Mouse (Mus musculus): ENCODE measurements around the gene Lxn. TPM values are rescaled to one million over a fixed set of nuclear protein-coding genes. Genes with fewer than 3 reads are reported as not detected.

The Lxn gene
- polyA plus RNA-seq, 1 experiment from 2014 or later: 63.4 TPM

GRCm38 (mm10) chr3:67471408-67472127 lies 7.8 kb upstream of the Lxn start:
- H3K27me3 ChIP-seq (ENCODE audit: control insufficient read depth, insufficient read depth, low read length): no peaks in the 10 kb centered on the region
- no peak overlapping the region for H3K4me2 ChIP-seq
- H3K4me3 ChIP-seq (ENCODE audit: low read depth, low read length): no peak overlapping the region
- no peak overlapping the region for H3K9ac ChIP-seq (ENCODE audit: low read depth, low read length)
- H3K4me1 ChIP-seq (ENCODE audit: control insufficient read depth, insufficient read depth, low read length): no peaks in the 10 kb centered on the region
- 63% methylated on average over 4 of the region's 4 CpGs for WGBS (ENCODE audit: insufficient replicate concordance)
- no peak overlapping the region for H3K27ac ChIP-seq (ENCODE audit: low read depth, low read length)
- H3K36me3 ChIP-seq (ENCODE audit: control insufficient read depth, insufficient read depth, low read length): peaks cover 4% of the 10 kb centered on the region; the same call in 1 of the 2 replicates
- no peak for ATAC-seq (replicated peaks; ENCODE audit: insufficient number of reproducible peaks, low FRiP score, low TSS enrichment)
- H3K9me3 ChIP-seq (replicated peaks; ENCODE audit: control insufficient read depth, low read length): no peaks in the 10 kb centered on the region

- Histone ChIP-seq H3K27me3 (ENCODE audit: control insufficient read depth, insufficient read depth, low read length) (no peaks in the 10 kb centered on the region), H3K4me3 (ENCODE audit: low read depth, low read length) (no peak overlapping the region), H3K27ac (ENCODE audit: low read depth, low read length) (no peak overlapping the region), H3K4me1 (ENCODE audit: control insufficient read depth, insufficient read depth, low read length) (0 out of 2 replicates have a peak, but pooled peaks cover 2% of the 10 kb centered on the region), H3K36me3 (ENCODE audit: control insufficient read depth, insufficient read depth, low read length) (no peaks in the 10 kb centered on the region), H3K9me3 (replicated peaks; ENCODE audit: control insufficient read depth, low read length) (no peaks in the 10 kb centered on the region), H3K9ac (ENCODE audit: low read depth, low read length) (no peak overlapping the region), H3K4me2 (no peak overlapping the region)
- no peak for ATAC-seq (replicated peaks; ENCODE audit: insufficient number of reproducible peaks, low FRiP score, low TSS enrichment)
- WGBS (ENCODE audit: insufficient replicate concordance): 86% methylated on average over 2 of the region's 2 CpGs
These were observed 3.6 kb upstream of the Lxn start for GRCm38 (mm10) chr3:67467281-67467680.

- 94% methylated on average over 5 of the region's 5 CpGs for WGBS (ENCODE audit: insufficient replicate concordance)
- H3K9ac ChIP-seq (ENCODE audit: low read depth, low read length): no peak overlapping the region
- H3K4me1 ChIP-seq (ENCODE audit: control insufficient read depth, insufficient read depth, low read length): peaks cover 6% of the 10 kb centered on the region; the same call in 1 of the 2 replicates
These were observed 2.9 kb upstream of the Lxn start for GRCm38 (mm10) chr3:67466576-67466975.

GRCm38 (mm10) chr3:67463001-67463400 lies 725 bp downstream of the Lxn start:
- peaks cover 6% of the 10 kb centered on the region; the same call in 1 of the 2 replicates for H3K4me1 ChIP-seq (ENCODE audit: control insufficient read depth, insufficient read depth, low read length)
- peak overlapping the region; percentile 74 for H3K4me2 ChIP-seq
- no peaks in the 10 kb centered on the region for H3K27me3 ChIP-seq (ENCODE audit: control insufficient read depth, insufficient read depth, low read length)
- no peaks in the 10 kb centered on the region for H3K9me3 ChIP-seq (replicated peaks; ENCODE audit: control insufficient read depth, low read length)
- H3K27ac ChIP-seq (ENCODE audit: low read depth, low read length): peak overlapping the region; percentile 30
- 3% methylated on average over 12 of the region's 12 CpGs for WGBS (ENCODE audit: insufficient replicate concordance)
- peak overlapping the region; percentile 62 for H3K4me3 ChIP-seq (ENCODE audit: low read depth, low read length)
- peaks cover 7% of the 10 kb centered on the region for H3K36me3 ChIP-seq (ENCODE audit: control insufficient read depth, insufficient read depth, low read length)
- ATAC-seq (replicated peaks; ENCODE audit: insufficient number of reproducible peaks, low FRiP score, low TSS enrichment): no peak
- peak overlapping the region; percentile 65 for H3K9ac ChIP-seq (ENCODE audit: low read depth, low read length)

More at GRCm38 (mm10) chr3:67466576-67466975, 2.9 kb upstream of the Lxn start:
- no peaks in the 10 kb centered on the region for H3K9me3 ChIP-seq (replicated peaks; ENCODE audit: control insufficient read depth, low read length)
- no peak overlapping the region for H3K4me2 ChIP-seq
- no peak overlapping the region for H3K4me3 ChIP-seq (ENCODE audit: low read depth, low read length)
- no peak for ATAC-seq (replicated peaks; ENCODE audit: insufficient number of reproducible peaks, low FRiP score, low TSS enrichment)
- no peak overlapping the region for H3K27ac ChIP-seq (ENCODE audit: low read depth, low read length)
- no peaks in the 10 kb centered on the region for H3K36me3 ChIP-seq (ENCODE audit: control insufficient read depth, insufficient read depth, low read length)
- H3K27me3 ChIP-seq (ENCODE audit: control insufficient read depth, insufficient read depth, low read length): no peaks in the 10 kb centered on the region

- peaks cover 6% of the 10 kb centered on the region; the same call in 1 of the 2 replicates for H3K4me1 ChIP-seq (ENCODE audit: control insufficient read depth, insufficient read depth, low read length)
- H3K27me3 ChIP-seq (ENCODE audit: control insufficient read depth, insufficient read depth, low read length): no peaks in the 10 kb centered on the region
- no peak overlapping the region for H3K27ac ChIP-seq (ENCODE audit: low read depth, low read length)
- H3K9ac ChIP-seq (ENCODE audit: low read depth, low read length): no peak overlapping the region; the same call in 1 of the 2 replicates
- peak overlapping the region; percentile 74 for H3K4me2 ChIP-seq
- no peaks in the 10 kb centered on the region for H3K9me3 ChIP-seq (replicated peaks; ENCODE audit: control insufficient read depth, low read length)
- no peak for ATAC-seq (replicated peaks; ENCODE audit: insufficient number of reproducible peaks, low FRiP score, low TSS enrichment)
- H3K36me3 ChIP-seq (ENCODE audit: control insufficient read depth, insufficient read depth, low read length): peaks cover 10% of the 10 kb centered on the region
- 33% methylated on average over 10 of the region's 10 CpGs for WGBS (ENCODE audit: insufficient replicate concordance)
- H3K4me3 ChIP-seq (ENCODE audit: low read depth, low read length): peak overlapping the region; percentile 62
These were observed 1.1 kb downstream of the Lxn start for GRCm38 (mm10) chr3:67462578-67462977.

- H3K4me2 ChIP-seq: no peak overlapping the region; the same call in none of the 2 replicates
- peaks cover 6% of the 10 kb centered on the region; the same call in 1 of the 2 replicates for H3K4me1 ChIP-seq (ENCODE audit: control insufficient read depth, insufficient read depth, low read length)
- H3K27ac ChIP-seq (ENCODE audit: low read depth, low read length): no peak overlapping the region
- H3K27me3 ChIP-seq (ENCODE audit: control insufficient read depth, insufficient read depth, low read length): no peaks in the 10 kb centered on the region
- H3K9ac ChIP-seq (ENCODE audit: low read depth, low read length): no peak overlapping the region
- H3K9me3 ChIP-seq (replicated peaks; ENCODE audit: control insufficient read depth, low read length): no peaks in the 10 kb centered on the region
- peaks cover 10% of the 10 kb centered on the region for H3K36me3 ChIP-seq (ENCODE audit: control insufficient read depth, insufficient read depth, low read length)
- WGBS (ENCODE audit: insufficient replicate concordance): 78% methylated on average over 7 of the region's 7 CpGs
- ATAC-seq (replicated peaks; ENCODE audit: insufficient number of reproducible peaks, low FRiP score, low TSS enrichment): no peak
- no peak overlapping the region for H3K4me3 ChIP-seq (ENCODE audit: low read depth, low read length)
These were observed 1.7 kb downstream of the Lxn start for GRCm38 (mm10) chr3:67462015-67462414.

- no peaks in the 10 kb centered on the region for H3K9me3 ChIP-seq (replicated peaks; ENCODE audit: control insufficient read depth, low read length)
- peaks cover 6% of the 10 kb centered on the region; the same call in 1 of the 2 replicates for H3K4me1 ChIP-seq (ENCODE audit: control insufficient read depth, insufficient read depth, low read length)
- no peak overlapping the region for H3K9ac ChIP-seq (ENCODE audit: low read depth, low read length)
- H3K4me3 ChIP-seq (ENCODE audit: low read depth, low read length): no peak overlapping the region
- ATAC-seq (replicated peaks; ENCODE audit: insufficient number of reproducible peaks, low FRiP score, low TSS enrichment): no peak
- 91% methylated on average over 3 of the region's 3 CpGs for WGBS (ENCODE audit: insufficient replicate concordance)
- H3K27me3 ChIP-seq (ENCODE audit: control insufficient read depth, insufficient read depth, low read length): no peaks in the 10 kb centered on the region
- no peak overlapping the region for H3K4me2 ChIP-seq
- H3K36me3 ChIP-seq (ENCODE audit: control insufficient read depth, insufficient read depth, low read length): peaks cover 14% of the 10 kb centered on the region
- H3K27ac ChIP-seq (ENCODE audit: low read depth, low read length): no peak overlapping the region
These were observed 3.8 kb downstream of the Lxn start for GRCm38 (mm10) chr3:67459881-67460280.

- ATAC-seq (replicated peaks; ENCODE audit: insufficient number of reproducible peaks, low FRiP score, low TSS enrichment): no peak
- WGBS (ENCODE audit: insufficient replicate concordance): 91% methylated on average over 5 of the region's 5 CpGs
- H3K36me3 ChIP-seq (ENCODE audit: control insufficient read depth, insufficient read depth, low read length): peaks cover 32% of the 10 kb centered on the region
These were observed 13.0 kb downstream of the Lxn start for GRCm38 (mm10) chr3:67450601-67451210.

More at GRCm38 (mm10) chr3:67450601-67451210, 13.0 kb downstream of the Lxn start:
- no peaks in the 10 kb centered on the region for H3K27me3 ChIP-seq (ENCODE audit: control insufficient read depth, insufficient read depth, low read length)
- no peak overlapping the region for H3K27ac ChIP-seq (ENCODE audit: low read depth, low read length)
- H3K4me3 ChIP-seq (ENCODE audit: low read depth, low read length): no peak overlapping the region
- no peaks in the 10 kb centered on the region for H3K4me1 ChIP-seq (ENCODE audit: control insufficient read depth, insufficient read depth, low read length)
- H3K9ac ChIP-seq (ENCODE audit: low read depth, low read length): no peak overlapping the region
- no peak overlapping the region for H3K4me2 ChIP-seq
- no peaks in the 10 kb centered on the region; the same call in 1 of the 2 replicates for H3K9me3 ChIP-seq (replicated peaks; ENCODE audit: control insufficient read depth, low read length)

All from heart, embryonic 11.5 days (tissue).